Mouse (Mus musculus) kidney, embryonic 15.5 days (tissue): Measurements from ENCODE around the gene Tmem274. TPM values are rescaled to one million over a fixed set of nuclear protein-coding genes. Genes with fewer than 3 reads are reported as not detected.

Source experiments
- ATAC-seq: fragments of 200-750 bp; cut with Nextera tagmentation; replicated peaks from 2 replicates; pipeline ENCODE4 v1.8.0; 2017; ENCODE audit warnings: moderate TSS enrichment; ENCODE audit not compliant: low FRiP score
- H3K27ac ChIP-seq: fragments of 300-500 bp; sonication (generic); 2 replicates; pipeline ENCODE4 v1.5.1; 2015; ENCODE audit warnings: mild to moderate bottlenecking, inconsistent platforms
- H3K27me3 ChIP-seq: fragments of 300-500 bp; sonication (generic); 2 replicates; pipeline ENCODE4 v1.6.1; 2015; ENCODE audit warnings: inconsistent platforms
- H3K36me3 ChIP-seq: fragments of 300-500 bp; sonication (generic); 2 replicates; pipeline ENCODE4 v1.6.1; 2015; ENCODE audit warnings: inconsistent platforms
- H3K4me1 ChIP-seq: fragments of 300-500 bp; sonication (generic); 2 replicates; pipeline ENCODE4 v1.6.1; 2015; ENCODE audit warnings: inconsistent platforms
- H3K4me2 ChIP-seq: fragments of 300-500 bp; sonication (generic); 2 replicates; pipeline ENCODE4 v1.6.1; 2015; ENCODE audit warnings: moderate library complexity, mild to moderate bottlenecking, inconsistent platforms
- H3K4me3 ChIP-seq: fragments of 300-500 bp; sonication (generic); replicated peaks from 2 replicates; pipeline ENCODE4 v1.5.1; 2015; ENCODE audit warnings: mild to moderate bottlenecking, inconsistent platforms
- H3K9ac ChIP-seq: fragments of 300-500 bp; sonication (generic); 2 replicates; pipeline ENCODE4 v1.6.1; 2015; ENCODE audit warnings: mild to moderate bottlenecking, inconsistent platforms
- H3K9me3 ChIP-seq: fragments of 300-500 bp; sonication (generic); replicated peaks from 2 replicates; pipeline ENCODE4 v1.6.1; 2016; ENCODE audit warnings: inconsistent platforms
- WGBS: fragments of 180-500 bp; shearing (Covaris S2); methylation state at CpG from one replicate; pipeline ENCODE4 v1.1.7; 2015; ENCODE audit warnings: mixed read lengths; 5-methylcytosine and 5-hydroxymethylcytosine counted together
- polyA plus RNA-seq: library from polyadenylated mRNA; unstranded; fragments of >200 nt; fragmentation: Nextera tagmentation; extraction: Ambion mirVana; gene quantifications from 2 replicates; pipeline ENCODE4 v1.2.1, GENCODE M21; 2015

The Tmem274 gene
- polyA plus RNA-seq, 1 experiment from 2014 or later, result 0.45 TPM

- H3K9ac ChIP-seq, result no peak overlapping the region
- peak overlapping the region; percentile 84 for H3K27ac ChIP-seq
- H3K4me1 ChIP-seq, result peaks cover 50% of the 10 kb centered on the region
- H3K4me2 ChIP-seq, result no peak overlapping the region
- H3K27me3 ChIP-seq, result no peaks in the 10 kb centered on the region
- no peaks in the 10 kb centered on the region for H3K9me3 ChIP-seq
- H3K36me3 ChIP-seq, result 0 out of 2 replicates have a peak, but pooled peaks cover 5% of the 10 kb centered on the region
- ATAC-seq, result no peak; the same call in 1 of the 2 replicates
- 25% methylated on average over 6 of the region's 6 CpGs for WGBS
- H3K4me3 ChIP-seq, result no peak overlapping the region
Measured at GRCm38 (mm10) chr4:149529691-149530090, 52.5 kb downstream of the Tmem274 start.

Other genes starting within 250 kb of the Tmem274 start
- gene Kif1b, start 169.7 kb upstream of the Tmem274 start, polyA plus RNA-seq, result 31.1 and 31.3 TPM in 2 replicates
- gene Ube4b, start 50.6 kb upstream of the Tmem274 start, polyA plus RNA-seq, result 48.1 and 49.6 TPM in 2 replicates
- gene Rbp7, start 22.4 kb upstream of the Tmem274 start, polyA plus RNA-seq, result 0.77 and 0.90 TPM in 2 replicates
- gene Nmnat1, start 7.8 kb downstream of the Tmem274 start, polyA plus RNA-seq, result 13.7 TPM in 2 replicates
- 47.1 and 49.3 TPM in 2 replicates for gene Lzic, start 7.9 kb downstream of the Tmem274 start, polyA plus RNA-seq
- 62.1 and 64.8 TPM in 2 replicates for gene Ctnnbip1, start 40.9 kb downstream of the Tmem274 start, polyA plus RNA-seq
- gene Clstn1, start 109.1 kb downstream of the Tmem274 start, polyA plus RNA-seq, result 36.7 and 41.8 TPM in 2 replicates
- 4.2 and 4.8 TPM in 2 replicates for gene Pik3cd, start 225.2 kb downstream of the Tmem274 start, polyA plus RNA-seq